Mouse (Mus musculus) G1E (cell line): ENCODE data around the gene Apaf1.

Experiments used
- CTCF ChIP-seq: IDR thresholded peaks from 2 replicates; pipeline ENCODE4 v1.5.1; 2012; ENCODE audit warnings: low read depth, low read length, inconsistent platforms, mixed read lengths
- GATA1 ChIP-seq: IDR thresholded peaks from 2 replicates; pipeline ENCODE4 v1.6.1; 2012; ENCODE audit warnings: borderline replicate concordance, low read length, inconsistent platforms, mixed read lengths
- GATA2 ChIP-seq: IDR thresholded peaks from 2 replicates; pipeline ENCODE4 v1.6.1; 2012; ENCODE audit warnings: low read depth, low read length, inconsistent platforms, borderline replicate concordance
- POLR2AphosphoS5 ChIP-seq: IDR thresholded peaks from 2 replicates; pipeline ENCODE4 v1.6.1; 2012; ENCODE audit warnings: low read depth, low read length, inconsistent platforms; ENCODE audit not compliant: insufficient replicate concordance
- TAL1 ChIP-seq: conservative IDR thresholded peaks from 2 replicates; pipeline ENCODE4 v1.6.1; 2012; ENCODE audit warnings: low read depth, low read length, inconsistent platforms, mixed read lengths

GRCm38 (mm10) chr10:91092812-91093211 lies 10.2 kb upstream of the Apaf1 start:
- TF ChIP-seq CTCF (no peak), TAL1 (no peak), GATA1 (no peak), GATA2 (no peak), POLR2AphosphoS5 (no peak)
